Comparison of ENCODE assay signal across 7 mouse cellular contexts in the genomic region with DNA sequence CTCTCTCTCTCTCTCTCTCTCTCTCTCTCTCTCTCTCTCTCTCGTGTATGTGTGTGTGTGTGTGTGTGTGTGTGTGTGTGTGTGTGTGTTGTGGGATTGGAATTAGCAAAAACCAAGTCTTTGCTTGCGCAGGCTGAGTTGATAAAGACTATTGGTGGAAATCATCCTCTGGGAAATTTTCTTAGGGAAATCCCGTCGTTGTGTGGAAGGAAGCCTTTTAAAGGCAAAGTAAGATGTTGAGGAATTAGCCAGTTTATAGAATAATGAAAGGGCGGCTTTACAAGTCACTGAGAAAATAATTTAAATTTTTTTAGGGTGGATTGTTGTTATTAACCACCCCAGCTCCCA. TPM values are rescaled to one million over a fixed set of nuclear protein-coding genes. Genes with fewer than 3 reads are reported as not detected.
DNase-seq lines count a peak whose midpoint lies in the region; ATAC-seq and TF ChIP-seq lines count a peak whose summit lies in the region.

No protein-coding gene starts in this region.

- peaks cover 42% of the 10 kb centered on the region for H3K4me1 ChIP-seq in megakaryocyte, embryonic 14.5 days
- H3K4me1 ChIP-seq in forebrain, embryonic 11.5 days (replicated peaks; ENCODE audit: control insufficient read depth, insufficient read depth, low read length), result peaks cover 3% of the 10 kb centered on the region; the same call in 1 of the 2 replicates
- H3K4me1 ChIP-seq in intestine, embryonic 15.5 days (replicated peaks), result no peaks in the 10 kb centered on the region; the same call in 1 of the 2 replicates
- 0 out of 2 replicates have a peak, but pooled peaks cover 5% of the 10 kb centered on the region for H3K4me1 ChIP-seq in midbrain, postnatal 0 days (ENCODE audit: insufficient read depth, low read length)

- DNase-seq in forebrain, embryonic 11.5 days (ENCODE audit: low spot score), result no peak
- DNase-seq in midbrain, postnatal 0 days (ENCODE audit: low spot score), result peak; percentile 54
- DNase-seq in urinary bladder, postnatal 4 days (ENCODE audit: low spot score in 2 of 2), result no peak

- H3K4me2 ChIP-seq in forebrain, embryonic 11.5 days (ENCODE audit: low read depth, low read length, severe bottlenecking), result peak overlapping the region; percentile 84
- peak overlapping the region; percentile 91 for H3K4me2 ChIP-seq in intestine, embryonic 15.5 days (replicated peaks)
- H3K4me2 ChIP-seq in midbrain, postnatal 0 days (ENCODE audit: low read depth, low read length, poor library complexity, severe bottlenecking), result peak overlapping the region; percentile 69

- ATAC-seq in megakaryocyte, adult 5-6 weeks (ENCODE audit: poor library complexity, severe bottlenecking), result no peak
- no peak for ATAC-seq in forebrain, embryonic 11.5 days (replicated peaks; ENCODE audit: low FRiP score)
- ATAC-seq in intestine, embryonic 15.5 days, result no peak
- ATAC-seq in midbrain, postnatal 0 days (ENCODE audit: low FRiP score), result no peak
- no peak for ATAC-seq in frontal cortex, adult (ENCODE audit: low TSS enrichment)

- H3K9me3 ChIP-seq in megakaryocyte, embryonic 14.5 days, result no peaks in the 10 kb centered on the region
- H3K9me3 ChIP-seq in forebrain, embryonic 11.5 days (ENCODE audit: control insufficient read depth, low read length), result no peaks in the 10 kb centered on the region
- H3K9me3 ChIP-seq in intestine, embryonic 15.5 days, result no peaks in the 10 kb centered on the region
- H3K9me3 ChIP-seq in midbrain, postnatal 0 days (ENCODE audit: low read length), result no peaks in the 10 kb centered on the region

- H3K27me3 ChIP-seq in megakaryocyte, embryonic 14.5 days (replicated peaks), result no peaks in the 10 kb centered on the region
- no peaks in the 10 kb centered on the region for H3K27me3 ChIP-seq in forebrain, embryonic 11.5 days (ENCODE audit: control insufficient read depth, insufficient read depth, low read length)
- no peaks in the 10 kb centered on the region for H3K27me3 ChIP-seq in intestine, embryonic 15.5 days (replicated peaks)
- no peaks in the 10 kb centered on the region for H3K27me3 ChIP-seq in midbrain, postnatal 0 days (ENCODE audit: insufficient read depth, low read length)

- no peak for TF ChIP-seq CTCF in midbrain, postnatal 0 days (IDR thresholded peaks at IDR 0.05)

- H3K36me3 ChIP-seq in megakaryocyte, embryonic 14.5 days (replicated peaks; ENCODE audit: low read length), result no peaks in the 10 kb centered on the region
- no peaks in the 10 kb centered on the region for H3K36me3 ChIP-seq in forebrain, embryonic 11.5 days (ENCODE audit: control insufficient read depth, insufficient read depth, low read length)
- no peaks in the 10 kb centered on the region for H3K36me3 ChIP-seq in intestine, embryonic 15.5 days
- no peaks in the 10 kb centered on the region for H3K36me3 ChIP-seq in midbrain, postnatal 0 days (ENCODE audit: insufficient read depth, low read length)

- H3K4me3 ChIP-seq in megakaryocyte, embryonic 14.5 days (replicated peaks), result peak overlapping the region; percentile 97
- peak overlapping the region; percentile 75 for H3K4me3 ChIP-seq in forebrain, embryonic 11.5 days (ENCODE audit: low read depth, low read length)
- peak overlapping the region; percentile 78 for H3K4me3 ChIP-seq in intestine, embryonic 15.5 days (replicated peaks)
- peak overlapping the region; percentile 83 for H3K4me3 ChIP-seq in midbrain, postnatal 0 days (ENCODE audit: low read depth, low read length)

- H3K9ac ChIP-seq in forebrain, embryonic 11.5 days (ENCODE audit: low read length), result no peak overlapping the region; the same call in 1 of the 2 replicates
- H3K9ac ChIP-seq in intestine, embryonic 15.5 days, result no peak overlapping the region
- H3K9ac ChIP-seq in midbrain, postnatal 0 days (replicated peaks; ENCODE audit: low read length, poor library complexity, severe bottlenecking), result no peak overlapping the region

- WGBS in forebrain, embryonic 11.5 days, result 6% methylated on average over 4 of the region's 5 CpGs
- 17% methylated on average over 5 of the region's 5 CpGs for WGBS in intestine, embryonic 15.5 days
- WGBS in midbrain, postnatal 0 days, result 4% methylated on average over 5 of the region's 5 CpGs

- no peak overlapping the region for H3K27ac ChIP-seq in forebrain, embryonic 11.5 days (ENCODE audit: low read depth, low read length)
- H3K27ac ChIP-seq in intestine, embryonic 15.5 days, result no peak overlapping the region
- no peak overlapping the region for H3K27ac ChIP-seq in midbrain, postnatal 0 days (ENCODE audit: low read depth, low read length)

RNA-seq across cellular contexts. Expression of a gene that starts 1.5 kb away (rescaled TPM):
- polyA plus RNA-seq in megakaryocyte, embryonic 14.5 days (2012; ENCODE audit: insufficient read depth, low replicate concordance), result 0.25 and 5.0 TPM in 2 replicates
- total RNA-seq in megakaryocyte, adult 5-6 weeks (2015), result 25.9 and 27.6 TPM in 2 replicates
- total RNA-seq in megakaryocyte, adult 5-6 weeks (2017), result 27.7 and 30.7 TPM in 2 replicates
- polyA plus RNA-seq in forebrain, embryonic 11.5 days (2014; fragmentation: Nextera tagmentation; extraction: Ambion mirVana), result 2.6 and 2.8 TPM in 2 replicates
- 1.5 and 2.0 TPM in 2 replicates for polyA plus RNA-seq in intestine, embryonic 15.5 days (2015; fragmentation: Nextera tagmentation; extraction: Ambion mirVana)
- 10.6 and 11.2 TPM in 2 replicates for total RNA-seq in midbrain, postnatal 0 days (2014; rRNA removed)
- polyA plus RNA-seq in midbrain, postnatal 0 days (2015; fragmentation: Nextera tagmentation; extraction: Ambion mirVana), result 1.2 and 2.1 TPM in 2 replicates

RNA-seq across cellular contexts. Expression of a gene that starts 16.7 kb away (rescaled TPM):
- polyA plus RNA-seq in megakaryocyte, embryonic 14.5 days (2012; ENCODE audit: insufficient read depth, low replicate concordance), result 7.1 and 9.4 TPM in 2 replicates
- total RNA-seq in megakaryocyte, adult 5-6 weeks (2015), result 77.9 and 78.0 TPM in 2 replicates
- total RNA-seq in megakaryocyte, adult 5-6 weeks (2017), result 67.6 and 75.0 TPM in 2 replicates
- polyA plus RNA-seq in forebrain, embryonic 11.5 days (2014; fragmentation: Nextera tagmentation; extraction: Ambion mirVana), result 103 and 106 TPM in 2 replicates
- 150 and 158 TPM in 2 replicates for polyA plus RNA-seq in intestine, embryonic 15.5 days (2015; fragmentation: Nextera tagmentation; extraction: Ambion mirVana)
- 82.8 and 93.8 TPM in 2 replicates for total RNA-seq in midbrain, postnatal 0 days (2014; rRNA removed)
- 110 and 117 TPM in 2 replicates for polyA plus RNA-seq in midbrain, postnatal 0 days (2015; fragmentation: Nextera tagmentation; extraction: Ambion mirVana)

RNA-seq across cellular contexts. Expression of a gene that starts 29.8 kb away (rescaled TPM):
- polyA plus RNA-seq in megakaryocyte, embryonic 14.5 days (2012; ENCODE audit: insufficient read depth, low replicate concordance), result not detected in 2 replicates
- total RNA-seq in megakaryocyte, adult 5-6 weeks (2015), result 0.80 and 1.3 TPM in 2 replicates
- total RNA-seq in megakaryocyte, adult 5-6 weeks (2017), result 0.37 and 0.69 TPM in 2 replicates
- polyA plus RNA-seq in forebrain, embryonic 11.5 days (2014; fragmentation: Nextera tagmentation; extraction: Ambion mirVana), result 11.9 and 13.4 TPM in 2 replicates
- 4.1 and 5.0 TPM in 2 replicates for polyA plus RNA-seq in intestine, embryonic 15.5 days (2015; fragmentation: Nextera tagmentation; extraction: Ambion mirVana)
- 4.3 and 7.8 TPM in 2 replicates for total RNA-seq in midbrain, postnatal 0 days (2014; rRNA removed)
- polyA plus RNA-seq in midbrain, postnatal 0 days (2015; fragmentation: Nextera tagmentation; extraction: Ambion mirVana), result 9.0 and 10.3 TPM in 2 replicates

Comparison
In these comparisons a context has a peak if more than half of its experiments do, and no peak if none do; other contexts are left out.
1. RNA of a gene that starts 16.7 kb away (polyA plus RNA-seq): 150 to 158 TPM in intestine, embryonic 15.5 days, 110 to 117 TPM in midbrain, postnatal 0 days and 103 to 106 TPM in forebrain, embryonic 11.5 days; 7.1 to 9.4 TPM in megakaryocyte, embryonic 14.5 days; every median in the first group is over 10 times any median in the second.
2. Peak in every context shown above with its lines, with median percentiles within 50 percentile points of each other: H3K4me3 ChIP-seq and H3K4me2 ChIP-seq.